Mouse (Mus musculus) adrenal gland, postnatal 25 days (tissue): ENCODE data around the gene Celsr1. TPM values are rescaled to one million over a fixed set of nuclear protein-coding genes. Genes with fewer than 3 reads are reported as not detected.

Experiments used
- DNase-seq: peaks from one replicate; pipeline ENCODE4 v3.0.0; 2021; ENCODE audit warnings: mixed read lengths
- total RNA-seq: library from RNA; stranded (reverse); gene quantifications from 2 replicates; pipeline ENCODE4 v1.2.3, GENCODE M21; 2021

Gene Celsr1
- total RNA-seq, 1 experiment from 2014 or later = 8.7 TPM

GRCm38 (mm10) chr15:85953458-85953857 is 80.1 kb downstream of the Celsr1 start:
- no peak for DNase-seq

DNA sequence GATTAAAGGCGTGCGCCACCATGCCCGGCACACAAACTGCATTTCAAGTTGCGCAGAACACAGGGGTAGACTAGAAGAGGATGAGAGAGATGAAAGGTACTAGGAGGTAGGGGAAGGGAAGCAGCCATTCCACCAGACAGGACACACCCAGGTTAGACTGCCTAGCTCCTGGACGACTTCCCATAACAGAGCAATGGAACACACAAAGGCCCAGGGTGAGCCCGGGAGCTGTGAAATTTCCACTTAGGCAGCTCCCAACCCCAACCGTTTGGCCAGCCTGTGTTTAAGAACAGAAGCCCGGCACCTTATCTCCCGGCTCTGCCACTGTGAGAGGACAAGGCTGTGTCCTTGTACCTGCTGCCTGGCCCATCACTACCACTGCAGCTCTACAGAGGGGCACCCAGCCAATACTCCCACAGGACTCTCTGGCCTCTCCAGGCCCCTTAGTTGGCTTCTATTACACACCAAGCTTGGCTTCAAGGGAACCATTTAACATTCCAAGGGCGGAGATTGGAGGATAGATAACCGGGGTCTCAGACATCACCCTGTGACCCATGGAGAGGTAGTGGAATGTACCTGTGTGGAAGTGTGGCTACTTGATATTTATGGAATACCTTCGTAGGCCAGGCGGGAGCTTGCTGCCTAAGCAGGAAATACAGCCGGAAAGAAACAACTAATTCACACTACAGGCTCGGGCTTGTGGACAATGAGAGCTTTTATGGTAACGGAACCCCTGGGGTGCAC is 84.0 kb downstream of the Celsr1 start:
- DNase-seq = no peak

- DNase-seq = no peak
Observed at GRCm38 (mm10) chr15:85947967-85948366, 85.6 kb downstream of the Celsr1 start.

DNA sequence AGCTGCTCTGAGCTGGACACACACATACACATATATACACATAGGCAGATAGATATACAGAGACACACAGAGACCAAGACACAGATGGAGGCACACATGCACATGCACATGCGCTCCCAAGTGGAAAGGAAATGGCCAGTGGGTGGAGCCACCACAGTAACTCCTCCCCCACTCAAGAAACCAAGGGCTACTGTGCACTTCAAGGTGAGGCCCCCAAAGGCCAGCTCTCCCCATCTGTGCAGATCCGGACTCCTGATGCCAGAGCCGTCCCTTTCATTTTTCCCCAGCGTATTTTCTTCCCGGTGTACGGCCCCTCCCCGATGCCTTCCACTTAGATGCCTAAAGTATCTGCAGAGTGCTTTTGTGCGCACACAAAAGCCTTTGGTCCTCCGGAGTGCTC is 86.0 kb downstream of the Celsr1 start:
- DNase-seq = no peak

GRCm38 (mm10) chr15:85935627-85936049 is 97.9 kb downstream of the Celsr1 start:
- DNase-seq = no peak

DNA sequence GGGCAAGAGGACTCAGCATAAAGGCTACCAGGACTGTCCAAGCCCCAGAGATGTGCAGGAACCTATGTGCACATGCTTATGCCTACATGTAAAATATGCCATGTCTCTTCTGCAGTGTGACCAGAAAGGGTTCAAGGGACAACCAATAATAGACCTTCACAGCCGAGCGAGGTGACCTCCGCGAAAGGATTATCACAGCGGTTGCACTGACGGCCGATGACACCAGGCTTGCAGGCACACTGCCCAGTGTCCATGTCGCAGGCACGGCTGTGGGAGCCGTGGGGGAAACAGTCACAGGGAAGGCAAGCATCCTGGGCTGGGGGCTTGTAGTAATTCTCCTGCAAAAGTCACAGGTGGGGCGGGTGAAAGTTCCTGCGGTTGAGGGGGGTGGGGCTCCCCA is 105.4 kb downstream of the Celsr1 start:
- DNase-seq = peak; percentile 38

DNA sequence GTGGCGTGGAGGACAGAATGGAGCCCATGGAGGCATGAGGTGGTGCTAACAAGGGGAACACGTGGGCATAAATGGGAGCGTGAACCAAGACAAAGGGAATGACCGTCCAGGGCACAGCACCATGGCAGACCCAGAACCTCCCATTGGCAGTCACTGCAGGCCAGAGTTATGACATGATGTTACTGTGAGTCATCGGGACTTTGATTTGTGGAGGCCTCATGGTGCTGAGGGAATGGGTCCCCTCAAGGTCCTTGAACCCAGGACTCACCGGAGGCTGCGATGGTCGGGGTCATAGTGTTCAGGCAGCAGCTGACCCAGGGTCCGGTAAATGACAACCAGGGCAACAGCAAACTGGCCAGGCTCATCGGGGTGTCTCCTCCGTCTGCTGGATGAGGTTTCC is 111.7 kb downstream of the Celsr1 start:
- DNase-seq = no peak

GRCm38 (mm10) chr15:85919892-85920248 is 113.7 kb downstream of the Celsr1 start:
- no peak for DNase-seq

DNA sequence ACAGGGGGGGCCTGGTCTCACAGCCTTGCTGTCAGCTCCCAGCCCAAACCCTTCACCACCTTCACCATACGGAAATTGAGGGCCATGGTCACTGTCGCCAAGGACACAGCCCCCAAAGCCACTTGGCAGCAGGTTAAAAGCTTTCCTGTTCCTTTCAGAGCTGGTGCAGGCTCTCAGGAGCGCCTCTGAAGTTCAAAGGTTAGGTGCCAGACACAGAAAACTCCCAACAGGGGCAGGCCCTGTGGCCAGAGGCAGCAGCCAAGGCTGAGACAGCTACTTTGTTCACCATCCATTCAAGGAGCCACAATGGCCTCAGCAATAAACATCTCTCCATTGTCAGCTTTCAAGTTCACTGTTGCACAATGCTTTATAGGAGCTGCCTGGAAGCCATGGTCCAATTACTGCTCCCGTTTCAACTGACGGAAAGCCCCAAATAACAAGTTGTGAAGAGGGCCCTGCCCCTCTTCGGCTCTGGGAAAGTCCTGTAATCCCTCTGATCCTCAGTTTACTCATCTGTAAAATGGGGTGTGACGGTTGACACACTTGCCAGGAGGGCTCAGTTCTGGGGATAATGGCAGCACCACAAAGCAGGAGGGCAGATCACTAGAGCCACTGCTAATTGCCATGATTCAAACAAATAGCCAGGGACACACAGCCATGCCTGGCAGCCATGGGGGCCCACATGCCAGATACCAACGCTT is 114.2 kb downstream of the Celsr1 start:
- no peak for DNase-seq

DNA sequence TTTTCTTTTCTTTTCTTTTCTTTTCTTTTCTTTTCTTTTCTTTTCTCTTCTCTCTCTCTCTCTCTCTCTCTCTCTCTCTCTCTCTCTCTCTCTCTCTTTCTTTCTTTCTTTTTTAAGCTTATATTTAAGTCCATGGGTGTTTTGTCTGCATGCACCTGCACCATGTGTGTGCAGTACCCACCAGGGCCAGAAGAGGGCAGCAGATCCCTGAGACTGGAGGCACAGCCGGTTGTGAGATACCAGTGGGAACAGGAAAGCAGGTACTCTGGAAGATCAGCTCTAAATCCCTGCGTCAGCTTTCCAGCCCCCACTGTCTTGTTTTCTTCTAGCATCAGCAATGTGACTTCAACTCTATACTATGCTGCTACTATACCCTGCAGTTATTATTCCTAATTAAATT is 120.0 kb downstream of the Celsr1 start:
- peak; percentile 73 for DNase-seq

GRCm38 (mm10) chr15:85909931-85910330 is 123.6 kb downstream of the Celsr1 start:
- DNase-seq = peak; percentile 39

DNA sequence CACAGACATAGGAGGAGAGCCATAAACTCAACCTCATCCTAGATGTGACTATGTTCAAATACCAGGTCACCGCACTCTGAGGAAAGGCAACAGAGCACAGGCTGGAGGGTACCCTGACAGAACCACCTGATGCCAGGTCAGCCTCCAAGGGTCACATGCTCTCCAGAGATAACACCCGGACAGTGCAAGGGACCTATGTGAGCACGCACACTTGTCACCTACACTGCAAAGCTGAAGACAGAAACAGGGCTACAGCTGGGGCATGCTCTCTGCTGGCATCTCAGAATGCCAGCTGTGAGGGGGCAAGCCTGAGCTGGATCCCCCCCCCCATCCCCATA is 124.1 kb downstream of the Celsr1 start:
- no peak for DNase-seq

GRCm38 (mm10) chr15:85908660-85909491 is 124.7 kb downstream of the Celsr1 start:
- DNase-seq = no peak

- DNase-seq = no peak
Observed at GRCm38 (mm10) chr15:85903826-85904225, 129.8 kb downstream of the Celsr1 start.

DNA sequence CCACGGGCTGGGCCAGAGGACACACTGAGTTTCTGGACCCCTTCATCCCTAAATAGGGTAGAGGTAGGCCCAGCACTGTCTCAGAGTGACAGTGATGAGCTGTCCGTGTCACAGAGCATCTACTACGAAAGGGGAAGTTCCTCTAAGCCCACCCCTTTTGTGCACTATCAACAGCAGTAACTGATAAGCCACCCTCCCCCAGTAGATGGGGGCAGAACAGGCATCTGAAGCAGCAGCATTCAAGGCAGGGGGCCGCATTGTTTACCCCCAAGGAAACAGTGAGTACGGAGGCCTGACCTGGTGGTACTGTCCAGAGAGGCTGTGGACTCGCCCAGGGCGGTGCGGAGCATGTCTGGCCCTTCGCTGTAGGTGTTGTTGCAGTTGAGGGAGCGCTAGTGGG is 131.1 kb downstream of the Celsr1 start:
- DNase-seq = no peak

DNA sequence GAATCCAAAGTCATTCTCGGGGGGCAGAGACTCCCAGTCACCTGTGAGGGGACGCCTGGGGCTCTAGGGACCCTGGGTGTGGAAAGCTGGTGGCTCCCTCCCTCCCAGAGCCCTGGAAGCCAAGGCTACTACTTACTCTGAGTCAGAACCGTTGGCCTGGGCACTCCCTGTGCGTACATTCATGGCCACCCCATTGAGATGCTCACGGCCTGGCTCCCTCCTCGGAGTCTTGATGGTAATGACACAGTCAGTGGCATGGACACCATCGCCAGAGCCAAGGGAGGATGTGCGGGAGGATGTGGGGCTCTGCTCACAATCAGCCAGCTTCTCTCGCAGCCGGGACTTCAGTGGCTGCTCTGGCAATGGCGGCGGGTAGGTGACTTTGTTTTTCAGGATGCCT is 132.8 kb downstream of the Celsr1 start:
- DNase-seq = no peak

GRCm38 (mm10) chr15:85900318-85900717 is 133.3 kb downstream of the Celsr1 start:
- no peak for DNase-seq

- DNase-seq = no peak
Observed at GRCm38 (mm10) chr15:85899396-85899795, 134.2 kb downstream of the Celsr1 start.

GRCm38 (mm10) chr15:85897113-85897512 is 136.5 kb downstream of the Celsr1 start:
- no peak for DNase-seq

- DNase-seq = peak; percentile 79
Observed at GRCm38 (mm10) chr15:85896284-85896683, 137.3 kb downstream of the Celsr1 start.

- DNase-seq = no peak
Observed at GRCm38 (mm10) chr15:85893871-85894270, 139.7 kb downstream of the Celsr1 start.

- no peak for DNase-seq
Observed at GRCm38 (mm10) chr15:85892498-85893118, 141.0 kb downstream of the Celsr1 start.

GRCm38 (mm10) chr15:85891971-85892370 is 141.6 kb downstream of the Celsr1 start:
- no peak for DNase-seq
